Mouse (Mus musculus) layer of hippocampus, postnatal 14 days (tissue): ENCODE data around the gene Uncx. TPM values are rescaled to one million over a fixed set of nuclear protein-coding genes. Genes with fewer than 3 reads are reported as not detected.

Experiments
- total RNA-seq, 2 experiments: library from RNA; stranded (reverse); gene quantifications; 2 replicates each; pipeline ENCODE4 v1.2.3; 2021

The Uncx gene
- total RNA-seq, 2 experiments from 2014 or later: 0.19 TPM; not detected in 1

Other genes starting within 250 kb of the Uncx start
- gene Adap1, start 217.9 kb upstream of the Uncx start, total RNA-seq: 100 to 1,000 TPM; 263 to 264 TPM
- gene Cox19, start 192.1 kb upstream of the Uncx start, total RNA-seq: 10 to 100 TPM; 73.6 to 79.4 TPM
- gene Cyp2w1, start 190.9 kb upstream of the Uncx start, total RNA-seq: not detected
- gene Gpr146, start 165.8 kb upstream of the Uncx start, total RNA-seq: 10 to 100 TPM; 10.1 to 11.8 TPM
- gene C130050O18Rik, start 138.2 kb upstream of the Uncx start, total RNA-seq: under 1 TPM; 0.17 to 0.21 TPM
- 1 to 10 TPM; 3.0 to 3.5 TPM for gene Gper1, start 120.3 kb upstream of the Uncx start, total RNA-seq
- 10 to 100 TPM; 14.6 to 14.7 TPM for gene 3110082I17Rik, start 83.0 kb upstream of the Uncx start, total RNA-seq
- gene Zfand2a, start 58.9 kb upstream of the Uncx start, total RNA-seq: 10 to 100 TPM; 77.1 to 88.8 TPM
- gene Micall2, start 192.8 kb downstream of the Uncx start, total RNA-seq: 1 to 10 TPM; 2.5 to 2.6 TPM
- gene Ints1, start 232.2 kb downstream of the Uncx start, total RNA-seq: 10 to 100 TPM; 83.6 to 97.2 TPM
- 10 to 100 TPM in 1 of 2 experiments, 1 to 10 TPM in 1; 9.4 to 10.4 TPM for gene Mafk, start 248.0 kb downstream of the Uncx start, total RNA-seq